Mouse (Mus musculus) urinary bladder, postnatal 4 days (tissue): ENCODE data around the gene Ofcc1.

Experiments used
- DNase-seq, 2 experiments: peaks; one replicate each; pipeline ENCODE4 v3.0.0; 2021 to 2022; ENCODE audit warnings: low spot score in 2 of 2

Gene Ofcc1

DNA sequence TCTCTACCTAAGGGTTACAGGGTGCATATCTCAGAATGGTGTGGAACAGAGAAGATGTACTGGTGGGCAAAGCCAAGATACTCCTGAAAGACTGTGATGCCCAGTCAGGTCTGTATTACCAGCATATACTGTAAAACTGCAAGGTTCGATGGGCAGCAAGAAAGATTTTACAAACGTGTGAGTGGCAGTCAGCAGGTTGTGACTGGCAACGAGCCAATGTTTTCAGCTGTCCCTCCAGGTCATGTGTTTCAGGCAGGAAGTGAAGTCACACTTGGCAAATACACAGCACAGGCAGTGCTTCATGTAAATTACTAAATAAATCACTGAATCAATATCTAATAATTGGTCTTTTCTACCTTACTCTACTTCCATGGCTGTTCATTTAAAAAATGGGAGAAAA, at the start of gene Ofcc1:
Ofcc1 (minus strand) TSS at position 163 of the 400 bp plus-strand sequence.
- DNase-seq, result no peak

- DNase-seq, result no peak
These were observed 28.9 kb upstream of the Ofcc1 start for GRCm38 (mm10) chr13:40390120-40390519.

- DNase-seq, result no peak
These were observed 26.2 kb upstream of the Ofcc1 start for GRCm38 (mm10) chr13:40387446-40387845.

GRCm38 (mm10) chr13:40384962-40385361, 23.7 kb upstream of the Ofcc1 start:
- no peak for DNase-seq

DNA sequence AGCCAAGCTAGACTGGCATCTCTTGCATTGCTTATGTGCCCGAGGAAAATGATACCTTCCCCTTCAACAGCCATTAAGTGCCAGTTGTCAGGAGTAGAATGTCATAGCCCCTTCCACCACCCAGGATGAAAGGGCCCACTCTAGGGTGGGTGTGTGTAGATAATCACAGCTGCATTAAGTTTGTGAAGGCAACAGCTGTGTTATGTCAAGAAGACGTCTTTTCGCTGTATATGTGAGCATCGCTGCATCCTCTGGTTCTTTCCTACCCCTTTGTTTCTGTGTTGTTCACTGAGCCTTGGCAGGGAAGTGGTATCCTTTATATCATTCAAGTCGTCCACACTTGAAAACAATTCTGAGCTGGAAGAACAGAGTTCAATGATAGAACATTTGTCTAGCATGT, 15.5 kb upstream of the Ofcc1 start:
- DNase-seq, result no peak

- DNase-seq, result no peak
These were observed 5.5 kb upstream of the Ofcc1 start for GRCm38 (mm10) chr13:40366762-40367161.

DNA sequence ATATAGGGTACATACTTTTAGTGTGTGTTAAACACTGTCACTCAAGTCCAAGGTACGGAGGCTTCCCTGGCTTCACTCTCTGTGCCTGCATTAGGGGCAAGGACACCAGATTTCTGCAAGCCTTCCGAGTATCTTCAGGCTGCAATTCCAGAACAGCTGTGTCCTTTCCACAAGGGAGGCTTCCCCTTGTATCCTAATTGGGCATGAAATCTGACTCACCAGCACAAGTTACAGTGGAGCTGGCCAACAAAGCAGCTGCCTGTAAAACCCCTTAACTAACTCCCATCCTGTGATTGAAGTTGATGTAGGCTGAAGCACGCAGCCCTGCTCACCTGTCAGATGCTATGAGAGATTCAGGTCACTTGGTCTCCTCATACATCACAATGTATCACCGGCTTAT, 3.6 kb upstream of the Ofcc1 start:
- no peak for DNase-seq

DNA sequence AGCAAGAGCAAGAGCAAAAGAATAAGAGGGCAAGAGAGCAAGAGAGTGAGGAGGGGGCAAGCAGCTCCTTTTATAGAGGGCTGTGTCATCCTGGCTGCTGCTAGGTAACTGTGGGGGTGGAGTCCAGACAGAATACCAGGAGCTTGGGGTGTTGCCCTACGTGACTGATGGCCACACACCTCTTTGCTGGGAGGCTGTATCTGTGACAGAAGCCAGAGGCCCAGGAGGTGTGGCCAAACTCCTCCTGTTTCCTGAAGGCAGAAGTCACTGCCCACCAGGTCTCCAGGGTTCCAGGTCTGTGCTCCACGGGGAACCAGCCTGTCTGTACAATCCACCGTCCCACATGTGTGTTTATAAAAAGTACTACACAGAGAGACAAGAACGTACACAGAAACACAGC, 558 bp downstream of the Ofcc1 start:
- DNase-seq, result no peak

DNA sequence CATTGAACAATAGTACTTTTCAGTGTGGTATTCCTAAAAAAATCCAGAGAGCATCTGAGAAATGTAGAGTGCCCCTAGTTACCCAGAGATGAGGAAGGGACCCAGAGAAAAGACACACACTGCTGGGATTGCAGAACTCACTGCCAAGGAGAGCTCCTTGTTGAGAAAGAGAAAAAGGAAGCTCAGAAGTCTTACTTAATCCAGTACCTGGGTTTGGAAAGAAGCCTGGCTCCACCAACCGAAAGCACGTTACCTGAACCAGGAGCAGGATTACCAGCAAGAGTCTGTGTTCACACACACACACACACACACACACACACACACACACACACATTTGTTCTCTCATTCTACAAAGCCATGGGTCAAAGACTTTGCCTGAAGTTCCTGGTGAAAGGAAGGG, 14.2 kb downstream of the Ofcc1 start:
- DNase-seq, result no peak

- no peak for DNase-seq
These were observed 37.9 kb downstream of the Ofcc1 start for GRCm38 (mm10) chr13:40323301-40323700.

DNA sequence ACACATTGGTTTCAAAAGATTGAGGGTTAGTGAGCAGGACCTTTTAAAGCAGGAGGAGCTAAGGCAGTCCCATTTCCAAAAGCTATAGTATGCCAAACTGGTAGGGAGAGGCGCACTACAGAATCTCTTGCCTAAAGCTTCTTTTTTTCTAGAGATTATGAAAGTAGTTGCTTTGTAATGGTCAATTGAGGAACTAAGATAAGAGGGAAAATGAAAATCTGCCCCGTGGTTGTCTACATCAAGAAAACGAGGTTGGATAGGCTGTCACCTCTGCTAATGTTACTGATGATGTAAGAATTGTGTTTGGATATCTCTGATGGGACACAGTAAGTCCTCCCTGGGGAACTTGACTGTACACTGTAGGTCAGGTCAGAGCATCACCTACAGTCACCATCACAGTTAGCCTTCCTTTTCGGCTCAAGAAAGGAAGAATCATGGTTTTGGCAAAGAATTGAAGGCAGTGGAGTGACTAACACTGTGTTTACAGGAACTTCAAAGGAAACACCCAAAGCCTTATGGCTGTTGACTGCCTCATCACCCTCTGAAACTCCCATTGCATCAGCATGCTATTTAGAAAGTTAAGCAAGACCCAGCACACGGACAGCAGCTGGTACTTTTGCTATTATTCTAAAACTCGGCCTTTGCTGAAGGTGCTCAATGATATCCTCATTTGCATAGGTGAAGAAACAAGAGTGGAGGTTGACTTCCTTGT, 40.3 kb downstream of the Ofcc1 start:
- no peak for DNase-seq

DNA sequence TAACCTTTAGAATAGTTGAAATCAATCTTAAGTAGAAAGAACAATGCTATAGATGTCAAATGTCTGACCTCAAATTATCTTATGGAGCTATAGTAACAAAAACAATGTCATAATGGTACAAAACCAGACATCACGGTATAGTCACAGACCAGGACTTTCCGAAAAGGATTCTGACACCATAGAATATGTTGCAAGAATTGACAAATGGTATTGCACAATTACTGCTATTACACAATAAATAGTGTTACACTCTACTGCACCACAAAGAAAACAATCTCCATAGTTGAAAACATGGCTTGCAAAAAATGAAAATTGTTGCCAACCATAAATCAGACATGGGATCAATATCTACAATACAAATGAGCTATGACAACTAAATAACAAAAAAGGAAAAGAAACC, 43.5 kb downstream of the Ofcc1 start:
- no peak for DNase-seq

DNA sequence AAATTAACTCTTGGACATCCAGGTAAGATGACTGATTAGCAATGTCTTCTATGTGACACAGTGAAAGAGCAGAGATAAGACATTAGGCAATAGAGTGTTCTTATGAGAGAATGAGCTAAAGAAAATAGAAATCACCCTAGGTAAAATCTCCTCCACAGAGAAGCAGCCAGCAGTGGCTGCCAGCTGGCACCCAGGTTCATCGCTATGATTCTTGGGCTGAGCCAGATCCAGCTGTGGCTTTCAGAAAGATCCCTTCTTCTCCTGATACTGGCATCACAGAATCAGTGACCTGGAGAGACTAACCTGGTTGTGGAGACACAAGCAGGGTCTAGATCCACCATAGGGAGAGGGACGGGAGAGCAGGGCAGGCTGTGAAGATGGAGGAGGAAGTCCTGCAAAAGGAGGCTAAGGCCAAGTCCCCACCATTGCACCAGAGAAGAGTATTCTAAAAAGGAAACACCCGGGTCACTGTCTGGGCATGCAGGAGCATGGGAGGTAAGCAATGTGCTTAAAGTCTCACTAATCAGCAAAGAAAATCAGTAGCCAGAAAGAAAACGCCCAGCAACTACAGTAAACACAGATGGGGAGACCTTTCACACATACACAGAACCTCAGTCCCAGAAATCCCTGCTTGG, 46.0 kb downstream of the Ofcc1 start:
- DNase-seq, result no peak

DNA sequence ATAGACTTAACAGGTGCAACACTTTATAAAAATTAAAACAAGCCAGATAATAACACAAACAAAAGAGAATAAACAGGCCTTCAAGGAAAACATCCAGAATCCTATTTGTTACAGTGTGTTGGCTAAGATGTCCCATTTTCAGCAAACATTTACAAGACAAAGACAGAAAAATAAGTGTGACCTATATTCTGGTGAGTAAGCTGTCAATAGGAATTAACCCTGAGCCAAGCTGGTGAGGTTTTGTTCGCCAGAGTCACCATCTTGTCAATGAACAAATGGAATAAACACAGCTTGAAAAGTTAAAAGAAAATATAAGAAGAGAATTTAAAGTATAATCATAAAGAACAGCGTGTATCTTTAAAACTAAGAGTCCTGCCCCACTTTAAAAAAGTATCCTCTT, 68.4 kb downstream of the Ofcc1 start:
- no peak for DNase-seq

- DNase-seq, result no peak
These were observed 70.4 kb downstream of the Ofcc1 start for GRCm38 (mm10) chr13:40290846-40291245.

GRCm38 (mm10) chr13:40288650-40289049, 72.6 kb downstream of the Ofcc1 start:
- DNase-seq, result no peak

DNA sequence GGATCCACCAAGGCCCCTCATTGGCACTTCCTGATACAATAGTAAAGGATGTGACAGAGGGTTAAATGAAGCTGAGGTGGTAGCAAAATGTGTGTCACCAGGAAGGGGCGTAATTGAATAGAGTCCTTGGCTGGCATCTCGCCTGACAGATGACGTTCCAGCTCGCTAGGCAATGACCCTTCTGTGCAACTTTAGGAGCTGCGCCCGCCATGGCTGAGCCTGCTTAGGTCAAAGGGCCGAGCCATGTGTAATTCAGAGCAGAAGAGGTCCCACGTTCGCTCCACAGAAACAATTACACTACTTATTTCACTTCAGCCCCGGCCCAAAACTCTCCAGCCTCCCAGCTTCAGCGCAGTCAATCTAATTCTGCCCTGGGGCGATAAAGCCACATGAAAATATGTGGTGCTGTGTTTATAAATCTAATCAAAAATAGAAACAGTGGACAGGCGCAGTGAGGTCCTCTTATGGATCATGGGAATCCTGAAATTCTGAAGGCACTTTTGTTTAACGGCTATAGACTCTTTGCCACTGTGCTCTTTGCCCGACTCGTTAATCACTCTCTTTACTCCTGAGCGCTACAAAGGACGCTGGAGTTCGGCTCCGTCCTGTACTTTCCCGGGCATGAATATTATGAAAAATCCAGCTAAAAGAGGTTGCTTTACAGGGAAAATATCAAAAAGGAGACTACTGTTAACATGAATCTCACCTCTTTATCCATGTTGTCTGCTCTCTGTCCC, 73.8 kb downstream of the Ofcc1 start:
- no peak for DNase-seq

DNA sequence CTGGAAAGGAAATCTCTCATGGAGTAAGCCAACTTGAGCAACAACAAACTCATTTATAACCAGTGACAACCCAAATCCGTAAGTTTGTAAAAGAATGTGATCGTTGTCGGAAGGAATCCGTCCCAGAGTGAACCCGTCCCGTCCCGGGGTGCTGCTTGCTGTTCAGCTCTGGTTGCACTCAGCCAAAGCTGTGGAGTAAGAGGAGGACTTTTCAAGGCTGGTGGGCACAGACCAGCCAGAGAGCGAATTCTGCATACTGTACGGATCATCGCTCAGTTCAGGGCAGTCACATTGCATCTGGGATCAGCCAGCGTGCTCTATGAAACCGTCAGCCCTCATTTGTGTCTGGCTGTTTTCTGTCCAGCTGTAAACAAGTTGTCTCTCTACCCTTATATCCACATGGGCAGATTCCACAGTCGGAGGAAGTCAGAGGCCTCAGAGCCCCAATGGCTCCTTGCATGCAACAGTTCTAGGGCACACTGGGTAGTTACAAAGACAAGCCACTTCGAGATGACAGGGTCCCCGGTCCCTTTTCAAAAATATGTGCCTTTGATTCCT, 75.9 kb downstream of the Ofcc1 start:
- DNase-seq, result no peak

GRCm38 (mm10) chr13:40280616-40281015, 80.6 kb downstream of the Ofcc1 start:
- DNase-seq, result no peak

DNA sequence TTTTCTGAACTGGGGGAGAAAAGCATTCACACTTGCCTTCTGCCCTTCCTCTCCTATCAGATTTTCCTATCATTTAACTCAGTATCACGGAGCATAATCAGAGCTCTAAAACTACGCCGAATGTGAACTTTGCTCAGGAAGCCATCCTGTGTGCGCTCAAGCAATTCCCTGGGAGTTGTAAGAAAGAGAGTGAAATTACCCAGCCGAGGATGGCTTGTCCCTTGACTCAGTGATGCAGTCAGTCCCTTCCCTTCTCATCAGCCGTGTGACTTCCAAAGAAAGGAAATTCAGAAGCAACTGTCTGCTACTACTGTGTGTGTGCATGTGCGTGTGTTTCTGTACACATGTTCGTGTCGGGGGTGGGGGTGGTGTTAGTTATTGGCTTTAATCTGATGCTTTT, 93.7 kb downstream of the Ofcc1 start:
- no peak for DNase-seq

- DNase-seq, result no peak
These were observed 98.0 kb downstream of the Ofcc1 start for GRCm38 (mm10) chr13:40263087-40263807.

GRCm38 (mm10) chr13:40258757-40259156, 102.5 kb downstream of the Ofcc1 start:
- DNase-seq, result no peak
